Mouse (Mus musculus) hindbrain, embryonic 10.5 days (tissue): Measurements from ENCODE around the gene BC035947. TPM values are rescaled to one million over a fixed set of nuclear protein-coding genes. Genes with fewer than 3 reads are reported as not detected.
"Not testable (repeated sequence)": the region's sequence is repeated elsewhere in the genome, so short reads cannot be mapped to it uniquely, and the experiment has no call there.

Experiments
- DNase-seq: peaks from one replicate; pipeline ENCODE4 v3.0.0-alpha.2; 2017; ENCODE audit warnings: low spot score
- H3K27ac ChIP-seq: fragments of 300-500 bp; sonication (generic); 2 replicates; pipeline ENCODE4 v1.5.1; 2016; ENCODE audit warnings: mild to moderate bottlenecking, moderate library complexity
- H3K27me3 ChIP-seq: fragments of 300-500 bp; sonication (generic); 2 replicates; pipeline ENCODE4 v1.6.1; 2016; ENCODE audit warnings: mild to moderate bottlenecking; ENCODE audit not compliant: poor library complexity, insufficient read depth, severe bottlenecking
- H3K36me3 ChIP-seq: fragments of 300-500 bp; sonication (generic); 2 replicates; pipeline ENCODE4 v1.6.1; 2016; ENCODE audit warnings: mild to moderate bottlenecking, moderate library complexity
- H3K4me1 ChIP-seq: fragments of 300-500 bp; sonication (generic); replicated peaks from 2 replicates; pipeline ENCODE4 v1.6.1; 2016; ENCODE audit warnings: mild to moderate bottlenecking
- H3K4me3 ChIP-seq: fragments of 300-500 bp; sonication (generic); 2 replicates; pipeline ENCODE4 v1.5.1; 2016; ENCODE audit warnings: mild to moderate bottlenecking, moderate library complexity
- H3K9me3 ChIP-seq: fragments of 300-500 bp; sonication (generic); 2 replicates; pipeline ENCODE4 v1.6.1; 2016; ENCODE audit warnings: mild to moderate bottlenecking, moderate library complexity
- WGBS: fragments of 180-500 bp; shearing (Covaris S2); methylation state at CpG from one replicate; pipeline ENCODE4 v1.1.7; 2016; 5-methylcytosine and 5-hydroxymethylcytosine counted together
- polyA plus RNA-seq: library from polyadenylated mRNA; unstranded; fragments of >200 nt; fragmentation: Nextera tagmentation; extraction: Ambion mirVana; gene quantifications from 2 replicates; pipeline ENCODE4 v1.2.1, GENCODE M21; 2016

BC035947 gene
- polyA plus RNA-seq, 1 experiment from 2014 or later = 0.39 TPM

DNA sequence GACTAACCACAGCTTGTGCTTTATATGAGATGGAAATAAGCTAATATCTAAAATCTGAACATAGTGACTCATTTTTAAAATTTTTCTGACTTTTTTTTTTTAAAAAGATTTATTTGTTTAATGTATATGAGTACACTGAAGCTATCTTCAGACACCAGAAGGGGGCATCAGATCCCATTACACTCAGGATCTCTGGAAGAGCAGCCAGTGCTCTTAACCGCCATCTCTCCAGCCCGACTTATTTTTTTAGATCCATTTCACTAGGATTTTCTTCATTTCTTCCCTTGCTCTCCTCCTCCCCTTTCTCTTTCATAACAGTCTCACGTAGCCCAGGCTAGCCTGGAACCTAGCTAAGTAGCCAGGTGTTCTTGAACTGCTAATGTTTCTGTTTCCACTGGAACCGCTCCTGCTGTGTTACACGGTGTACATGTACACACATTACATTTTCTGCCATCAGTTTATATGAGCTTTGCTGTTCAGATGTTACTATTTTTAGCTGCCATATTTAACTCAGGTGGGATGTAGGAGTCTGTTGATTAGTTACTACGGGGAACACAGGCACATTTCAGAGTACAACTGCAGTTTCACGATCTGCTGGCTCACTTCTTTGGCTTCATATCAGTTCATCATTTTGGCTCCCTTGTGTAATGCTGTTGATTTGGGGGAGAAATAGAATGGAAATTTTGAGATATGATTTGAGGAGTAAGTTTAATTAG is 18.7 kb upstream of the BC035947 start:
- Histone ChIP-seq H3K4me3 (no peak overlapping the region), H3K36me3 (no peaks in the 10 kb centered on the region), H3K27ac (no peak overlapping the region), H3K27me3 (no peaks in the 10 kb centered on the region), H3K4me1 (peaks cover 4% of the 10 kb centered on the region; the same call in 1 of the 2 replicates), H3K9me3 (no peaks in the 10 kb centered on the region)
- DNase-seq = no peak
- WGBS = 84% methylated on average over 7 of the region's 7 CpGs

DNA sequence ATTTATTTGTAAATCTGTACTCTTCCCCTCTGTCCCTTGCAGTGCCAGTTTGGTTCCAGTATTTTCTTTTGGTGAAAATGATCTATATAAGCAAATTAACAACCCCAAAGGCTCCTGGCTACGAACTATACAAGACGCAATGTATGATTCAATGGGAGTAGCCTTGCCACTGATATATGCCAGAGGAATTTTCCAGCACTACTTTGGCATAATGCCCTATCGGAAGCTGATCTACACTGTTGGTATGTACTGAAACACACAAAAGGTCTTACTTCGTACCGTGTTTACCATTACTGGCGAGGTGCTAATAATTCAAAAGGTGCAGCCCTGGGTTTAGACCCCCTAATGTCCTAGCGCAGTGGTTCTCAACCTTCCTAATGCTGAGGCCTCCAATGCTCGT is 17.1 kb upstream of the BC035947 start:
- H3K27ac ChIP-seq = no peak overlapping the region
- no peaks in the 10 kb centered on the region for H3K9me3 ChIP-seq
- WGBS = 91% methylated on average over 8 of the region's 8 CpGs
- DNase-seq = no peak
- H3K27me3 ChIP-seq = no peaks in the 10 kb centered on the region
- H3K4me3 ChIP-seq = no peak overlapping the region
- peaks cover 4% of the 10 kb centered on the region; the same call in 1 of the 2 replicates for H3K4me1 ChIP-seq
- no peaks in the 10 kb centered on the region for H3K36me3 ChIP-seq

DNA sequence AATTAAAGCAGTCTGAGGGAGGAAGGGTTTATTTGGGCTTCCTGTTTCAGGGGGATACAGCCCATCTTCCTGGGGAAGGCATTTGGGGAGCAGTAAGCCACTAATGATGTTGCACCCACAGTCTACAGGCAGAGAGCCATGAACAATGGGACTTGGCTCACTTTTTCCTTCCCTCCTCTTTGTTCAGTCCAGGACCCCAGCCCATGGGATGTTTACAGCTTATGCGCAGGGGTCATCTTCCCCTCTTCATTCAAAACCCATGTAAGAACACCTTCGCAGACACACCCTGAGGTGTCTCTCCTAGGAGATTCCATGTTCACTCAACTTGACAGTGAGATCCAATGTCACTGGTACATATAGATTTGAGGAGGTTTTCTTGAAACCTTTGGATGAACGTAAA is 16.4 kb upstream of the BC035947 start:
- 91% methylated on average over 3 of the region's 3 CpGs for WGBS
- Histone ChIP-seq H3K4me1 (peaks cover 4% of the 10 kb centered on the region; the same call in 1 of the 2 replicates), H3K4me3 (no peak overlapping the region)

DNA sequence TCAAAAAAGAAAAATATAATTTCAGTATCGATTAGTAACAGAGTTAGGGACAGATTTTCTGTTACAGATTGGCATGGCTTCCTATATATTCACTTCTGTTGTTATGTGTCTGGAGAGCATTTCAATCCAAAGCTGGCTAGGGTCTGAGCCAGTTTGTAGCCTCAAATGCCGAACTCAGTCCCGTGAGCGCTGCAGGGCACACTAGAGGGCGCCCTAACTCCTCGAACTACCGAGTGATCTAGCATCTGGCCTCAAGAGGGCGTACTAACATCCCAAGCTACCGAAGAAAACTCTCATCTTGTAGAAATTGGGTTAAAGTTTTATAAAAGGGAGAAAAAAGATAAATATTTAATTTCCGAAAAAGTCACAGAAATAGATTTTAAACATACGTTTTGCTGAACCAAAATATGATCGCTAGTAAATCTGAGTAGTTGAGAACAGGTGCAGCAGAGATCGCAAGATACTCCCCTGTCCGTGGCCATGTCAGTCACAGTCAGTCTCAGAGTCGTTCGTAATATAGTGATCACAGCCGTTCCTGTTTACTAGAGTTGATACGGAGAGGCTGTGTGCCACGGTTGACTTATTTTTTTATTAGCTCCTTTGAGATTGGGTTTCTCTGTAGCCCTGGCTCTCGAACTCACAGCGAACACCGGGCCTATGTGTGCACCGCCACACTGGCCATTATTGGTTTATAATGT is 13.4 kb upstream of the BC035947 start:
- Histone ChIP-seq H3K4me3 (no peak overlapping the region), H3K9me3 (peaks cover 2% of the 10 kb centered on the region; the same call in 1 of the 2 replicates), H3K4me1 (peaks cover 4% of the 10 kb centered on the region; the same call in 1 of the 2 replicates), H3K36me3 (no peaks in the 10 kb centered on the region), H3K27ac (no peak overlapping the region), H3K27me3 (no peaks in the 10 kb centered on the region)
- WGBS = 51% methylated on average over 23 of the region's 23 CpGs
- peak; percentile 59 for DNase-seq

More for the DNA sequence above, 16.4 kb upstream of the BC035947 start:
- Histone ChIP-seq H3K9me3 (no peaks in the 10 kb centered on the region), H3K27ac (no peak overlapping the region), H3K36me3 (no peaks in the 10 kb centered on the region), H3K27me3 (no peaks in the 10 kb centered on the region)
- DNase-seq = no peak

DNA sequence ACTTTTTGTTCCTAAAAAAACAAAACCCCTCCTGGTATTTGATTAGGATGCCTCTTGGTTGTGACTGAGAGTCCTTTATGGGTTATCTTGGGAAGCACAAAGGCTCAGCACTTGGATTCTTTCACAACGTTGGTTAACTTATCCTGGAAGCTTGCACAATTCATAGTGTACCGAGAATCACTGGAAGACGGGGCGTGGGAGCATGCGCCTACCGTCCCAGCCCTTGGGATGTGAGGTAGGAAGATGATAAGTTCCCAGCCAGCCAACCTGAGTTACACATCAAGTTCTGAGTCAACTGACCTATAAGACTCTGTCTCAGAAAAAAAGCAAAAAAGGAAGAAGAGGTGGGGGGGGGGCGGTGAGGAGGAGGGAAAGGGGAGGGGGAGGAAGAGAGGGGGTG is 6.9 kb upstream of the BC035947 start:
- DNase-seq = no peak
- H3K36me3 ChIP-seq = no peaks in the 10 kb centered on the region
- H3K27me3 ChIP-seq = no peaks in the 10 kb centered on the region
- H3K4me1 ChIP-seq = no peaks in the 10 kb centered on the region
- H3K27ac ChIP-seq = no peak overlapping the region
- H3K4me3 ChIP-seq = no peak overlapping the region
- whole genome bisulfite sequencing = 91% methylated on average over 7 of the region's 7 CpGs
- H3K9me3 ChIP-seq = peaks cover 2% of the 10 kb centered on the region; the same call in 1 of the 2 replicates

DNA sequence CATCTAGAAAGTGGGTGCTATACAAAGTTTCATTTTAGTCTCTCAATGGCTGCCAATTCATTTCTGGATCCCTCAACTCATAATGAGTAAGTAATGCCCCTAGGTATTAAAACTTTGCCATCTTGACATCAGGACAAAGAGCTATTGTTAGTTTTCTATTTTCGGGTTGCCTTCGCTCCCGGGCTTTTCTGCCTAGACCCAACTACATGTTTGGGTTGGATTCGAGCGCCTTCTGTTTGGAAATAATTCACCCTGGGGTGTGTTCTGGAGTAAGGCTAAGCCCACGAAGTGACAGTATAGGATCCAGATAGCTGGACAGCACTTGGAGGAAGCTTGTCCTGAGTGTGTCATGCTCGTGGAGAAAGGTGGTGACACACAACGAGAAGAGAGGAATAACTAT is 798 bp upstream of the BC035947 start:
- Histone ChIP-seq H3K27ac (no peak overlapping the region), H3K9me3 (no peaks in the 10 kb centered on the region), H3K4me3 (no peak overlapping the region), H3K27me3 (peaks cover 22% of the 10 kb centered on the region), H3K4me1 (peaks cover 9% of the 10 kb centered on the region), H3K36me3 (no peaks in the 10 kb centered on the region)
- WGBS = 77% methylated on average over 8 of the region's 8 CpGs
- DNase-seq = no peak

DNA sequence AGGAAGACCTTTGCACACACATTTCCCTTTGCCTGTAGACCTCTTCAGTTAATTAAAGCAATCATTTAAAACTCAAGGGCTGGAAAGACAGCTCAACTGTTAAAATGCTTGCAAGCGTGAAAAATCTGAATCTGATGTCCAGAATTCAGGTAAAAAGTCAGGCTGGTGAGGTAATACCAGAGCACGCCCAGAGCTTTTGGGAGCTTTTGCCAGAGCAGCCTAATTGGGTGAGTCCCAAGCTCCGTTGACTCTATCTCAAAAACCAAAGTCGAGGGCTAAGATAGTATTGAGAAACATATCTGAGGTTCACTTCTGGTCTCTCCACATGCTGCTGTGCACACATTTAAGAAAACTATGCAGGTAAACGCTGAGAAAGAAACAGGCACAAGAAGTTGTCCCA is 1.1 kb downstream of the BC035947 start, which contains the start of gene Mogat1:
Gene Mogat1 (plus strand): TSS at position 130 of the 400 bp plus-strand sequence.
- Histone ChIP-seq H3K27me3 (peaks cover 22% of the 10 kb centered on the region), H3K4me3 (peak within 1 kb of the TSS; percentile 53), H3K27ac (peak within 1 kb of the TSS; percentile 78), H3K9me3 (no peaks in the 10 kb centered on the region), H3K4me1 (peaks cover 9% of the 10 kb centered on the region), H3K36me3 (no peaks in the 10 kb centered on the region)
- no peak for DNase-seq
- WGBS = 70% methylated on average over 5 of the region's 5 CpGs

DNA sequence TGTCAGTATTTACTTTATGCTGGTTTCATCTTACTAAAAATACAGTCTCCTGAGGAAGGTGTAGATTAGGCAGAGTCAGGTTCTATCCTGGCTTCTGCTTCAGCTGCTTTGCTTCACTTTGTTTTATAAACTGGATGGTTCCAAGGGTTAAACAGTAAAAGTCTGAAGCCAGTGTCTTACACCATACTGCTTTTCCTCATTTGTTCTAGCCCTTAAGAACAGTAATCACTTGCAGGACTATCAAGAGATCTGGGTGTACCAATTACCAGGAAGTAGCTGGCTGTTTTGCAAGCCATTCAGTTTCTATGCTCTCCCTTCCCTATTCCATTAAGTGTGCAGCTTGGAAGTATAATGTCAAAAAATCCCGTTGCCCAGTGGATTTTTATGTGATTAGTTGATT is 4.8 kb downstream of the BC035947 start:
- Histone ChIP-seq H3K4me3 (no peak overlapping the region), H3K4me1 (peaks cover 9% of the 10 kb centered on the region), H3K36me3 (no peaks in the 10 kb centered on the region), H3K27me3 (peaks cover 21% of the 10 kb centered on the region), H3K27ac (no peak overlapping the region), H3K9me3 (no peaks in the 10 kb centered on the region)
- WGBS = 68% methylated on average over 1 of the region's 1 CpGs
- no peak for DNase-seq

DNA sequence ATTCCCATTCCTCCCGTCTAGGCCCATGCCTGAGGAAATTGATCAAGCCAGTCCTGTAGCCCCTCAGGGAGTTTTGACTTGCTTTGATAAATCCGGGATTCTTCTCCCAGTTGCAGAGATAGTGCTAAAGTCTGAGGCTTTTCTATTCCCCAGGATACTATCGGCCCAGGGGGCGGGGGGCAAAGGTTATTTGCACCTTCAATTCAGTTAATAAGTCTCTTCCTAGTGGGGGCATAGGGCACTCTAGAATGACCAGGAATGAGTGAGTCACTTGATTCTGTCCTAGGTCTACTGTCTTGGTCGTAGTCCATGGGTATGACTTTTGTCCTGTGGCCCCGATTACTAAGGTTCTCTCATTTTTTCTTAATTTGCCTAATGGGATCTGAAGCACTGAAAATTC is 9.4 kb downstream of the BC035947 start:
- H3K4me1 ChIP-seq = no peaks in the 10 kb centered on the region
- DNase-seq = no peak
- H3K36me3 ChIP-seq = no peaks in the 10 kb centered on the region
- no peak overlapping the region for H3K4me3 ChIP-seq
- H3K27ac ChIP-seq = no peak overlapping the region
- no peaks in the 10 kb centered on the region for H3K27me3 ChIP-seq
- H3K9me3 ChIP-seq = no peaks in the 10 kb centered on the region
- 90% methylated on average over 6 of the region's 6 CpGs for WGBS

DNA sequence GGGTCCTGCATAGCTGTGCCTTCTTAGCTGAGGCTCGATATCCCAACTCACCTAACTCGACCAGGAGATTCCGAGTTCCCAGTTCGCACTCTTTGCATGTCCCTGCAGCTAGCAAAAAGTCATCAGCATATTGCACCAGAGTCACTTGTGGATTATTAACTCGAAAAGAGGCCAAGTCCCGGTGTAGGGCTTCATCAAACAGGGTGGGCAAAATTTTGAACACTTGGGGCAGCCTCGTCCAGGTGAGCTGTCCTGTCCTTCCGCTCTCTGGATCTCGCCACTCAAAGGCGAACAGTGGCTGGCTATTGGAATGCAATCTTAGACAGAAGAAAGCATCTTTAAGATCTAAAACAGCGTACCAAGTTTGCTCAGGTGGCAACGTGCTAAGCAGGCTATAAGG is 10.1 kb downstream of the BC035947 start:
- H3K27me3 ChIP-seq, H3K27ac ChIP-seq, DNase-seq, H3K4me3 ChIP-seq, H3K36me3 ChIP-seq, H3K4me1 ChIP-seq, H3K9me3 ChIP-seq: not testable (repeated sequence)
- 92% methylated on average over 12 of the region's 12 CpGs for WGBS

DNA sequence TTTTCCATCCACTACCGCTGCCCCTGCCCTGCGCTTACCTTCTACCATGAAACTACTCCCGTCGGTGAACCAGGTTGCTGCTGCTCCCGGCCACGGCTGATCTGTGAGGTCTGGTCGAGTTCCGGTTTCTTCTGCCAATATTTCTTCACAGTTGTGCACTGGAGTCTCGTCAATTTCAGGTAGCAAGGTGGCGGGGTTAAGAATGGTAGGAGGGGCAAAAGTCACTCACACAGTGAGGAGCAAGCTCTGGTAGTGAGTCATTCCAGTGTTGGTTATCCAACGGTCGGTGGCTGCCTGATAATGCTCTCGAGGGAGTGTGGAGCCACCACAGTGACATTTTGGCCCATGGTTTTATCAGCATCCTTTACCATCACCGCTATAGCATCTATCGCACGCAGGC is 10.9 kb downstream of the BC035947 start:
- H3K9me3 ChIP-seq = no peaks in the 10 kb centered on the region
- H3K27ac ChIP-seq = no peak overlapping the region
- no peaks in the 10 kb centered on the region for H3K4me1 ChIP-seq
- WGBS = 94% methylated on average over 16 of the region's 16 CpGs
- no peaks in the 10 kb centered on the region for H3K27me3 ChIP-seq
- H3K36me3 ChIP-seq = no peaks in the 10 kb centered on the region
- DNase-seq = no peak
- H3K4me3 ChIP-seq = no peak overlapping the region

DNA sequence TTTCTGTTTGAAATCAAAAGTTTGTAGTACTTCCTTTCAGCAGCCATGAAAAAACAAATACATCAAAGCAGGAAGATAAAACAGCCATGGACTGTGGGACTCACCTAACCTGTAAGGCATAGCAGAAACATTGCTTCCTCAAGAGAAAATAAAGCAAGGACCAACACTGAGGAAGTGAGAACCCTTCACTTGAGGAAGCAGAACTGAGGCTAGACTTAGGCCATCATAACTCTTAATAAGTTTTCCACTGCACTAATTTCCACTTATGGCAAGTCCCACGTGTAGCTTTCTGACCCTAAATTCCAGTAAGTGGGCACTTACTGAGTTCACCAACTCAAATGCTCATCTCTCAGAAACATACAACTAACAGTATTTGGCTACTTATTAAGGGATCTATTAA is 21.8 kb downstream of the BC035947 start:
- 83% methylated on average over 1 of the region's 1 CpGs for WGBS
- Histone ChIP-seq H3K4me1 (peaks cover 30% of the 10 kb centered on the region), H3K4me3 (no peak overlapping the region)

DNA sequence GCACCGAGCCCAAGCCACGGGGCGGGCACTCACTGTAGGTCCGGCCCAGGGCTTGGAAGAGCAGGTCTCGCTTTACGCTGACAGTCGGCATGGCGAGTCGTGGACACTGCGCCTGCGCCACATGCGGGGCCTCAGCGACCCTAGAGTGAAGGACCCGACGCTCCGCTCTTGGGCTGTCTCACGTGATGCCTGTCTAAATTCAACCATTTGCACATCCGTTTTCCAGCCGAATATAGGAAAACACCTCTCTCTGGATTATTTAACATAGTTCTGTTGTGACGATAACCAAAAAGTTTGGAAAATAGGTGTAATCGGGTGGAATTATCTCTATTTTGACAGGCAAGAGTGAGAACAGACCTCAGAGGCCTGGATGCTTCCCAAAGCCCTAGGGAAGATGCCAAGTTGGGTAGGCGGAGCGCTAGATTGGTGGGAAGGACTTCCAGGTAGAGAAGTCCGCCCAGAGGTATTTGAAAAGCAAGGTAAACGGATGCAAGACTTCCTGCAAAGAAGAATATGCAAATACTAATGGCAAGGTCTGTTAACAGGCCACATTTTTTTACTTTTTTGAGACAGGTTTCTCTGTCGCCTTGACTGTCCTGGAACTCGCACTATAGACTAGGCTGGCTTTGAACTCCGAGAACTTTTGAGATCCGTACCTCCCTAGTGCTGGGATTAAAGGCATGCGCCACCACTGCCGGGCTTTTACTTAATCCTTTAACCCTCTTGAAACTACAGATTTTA is 23.0 kb downstream of the BC035947 start, which contains the start of gene Farsb:
Gene Farsb (minus strand): TSS at position 146 of the 741 bp plus-strand sequence.
- H3K27ac ChIP-seq = peak within 1 kb of the TSS; percentile 98
- peak within 1 kb of the TSS; percentile 98 for H3K4me3 ChIP-seq
- DNase-seq = peak; percentile 89
- no peaks in the 10 kb centered on the region for H3K27me3 ChIP-seq
- no peaks in the 10 kb centered on the region for H3K9me3 ChIP-seq
- H3K36me3 ChIP-seq = no peaks in the 10 kb centered on the region; the same call in 1 of the 2 replicates
- WGBS = under 1% methylated on average over 31 of the region's 31 CpGs
- peaks cover 37% of the 10 kb centered on the region for H3K4me1 ChIP-seq

More for the DNA sequence above, 21.8 kb downstream of the BC035947 start:
- H3K9me3 ChIP-seq = no peaks in the 10 kb centered on the region
- no peak overlapping the region for H3K27ac ChIP-seq
- no peaks in the 10 kb centered on the region for H3K27me3 ChIP-seq
- H3K36me3 ChIP-seq = no peaks in the 10 kb centered on the region; the same call in 1 of the 2 replicates
- no peak for DNase-seq
